Mouse (Mus musculus): ENCODE measurements around the gene Osbpl2.

GRCm38 (mm10) chr2:180090285-180090684 is 28.8 kb upstream of the Osbpl2 start:
- no peak for TF ChIP-seq POLR2A (IDR thresholded peaks at IDR 0.05; ENCODE audit: extremely low read depth, insufficient read depth, low read length)
- no peak for TF ChIP-seq CTCF (IDR thresholded peaks at IDR 0.05; ENCODE audit: low read depth, low read length)

Data from liver, adult 2 months (tissue).